Mouse (Mus musculus) adrenal gland, adult (tissue): Measurements from ENCODE around the gene Fbxl13.

Experiments used
- DNase-seq, 2 experiments: peaks; one replicate each; pipeline ENCODE4 v3.0.0; 2022 to 2023; ENCODE audit warnings: low spot score in 1 of 2; ENCODE audit not compliant: inconsistent age in 2 of 2

Fbxl13 gene

GRCm38 (mm10) chr5:21527488-21527911 lies 117.9 kb downstream of the Fbxl13 start:
- DNase-seq: no peak

GRCm38 (mm10) chr5:21526835-21527485 lies 118.5 kb downstream of the Fbxl13 start:
- DNase-seq: no peak

DNA sequence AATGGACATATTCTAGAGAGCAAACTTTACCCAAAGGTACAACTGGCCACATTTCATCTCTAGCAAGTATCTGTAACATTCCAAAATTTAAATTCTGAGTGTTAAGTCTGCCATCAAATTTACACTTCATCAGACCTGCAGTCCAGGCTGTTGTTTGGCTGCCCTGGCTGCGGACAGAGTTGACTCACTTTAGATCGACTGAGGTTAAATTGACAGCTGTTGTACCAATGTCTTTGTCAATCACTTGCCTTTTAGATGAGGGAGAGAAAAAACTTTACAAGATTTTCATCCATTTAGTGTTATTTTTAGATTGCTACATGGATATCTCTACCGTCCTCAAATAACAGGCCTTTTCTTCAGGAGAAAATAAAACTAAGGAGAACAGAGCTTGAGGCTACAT lies 126.3 kb downstream of the Fbxl13 start:
- no peak for DNase-seq

- DNase-seq: no peak
Observed at GRCm38 (mm10) chr5:21518207-21518606, 127.2 kb downstream of the Fbxl13 start.

DNA sequence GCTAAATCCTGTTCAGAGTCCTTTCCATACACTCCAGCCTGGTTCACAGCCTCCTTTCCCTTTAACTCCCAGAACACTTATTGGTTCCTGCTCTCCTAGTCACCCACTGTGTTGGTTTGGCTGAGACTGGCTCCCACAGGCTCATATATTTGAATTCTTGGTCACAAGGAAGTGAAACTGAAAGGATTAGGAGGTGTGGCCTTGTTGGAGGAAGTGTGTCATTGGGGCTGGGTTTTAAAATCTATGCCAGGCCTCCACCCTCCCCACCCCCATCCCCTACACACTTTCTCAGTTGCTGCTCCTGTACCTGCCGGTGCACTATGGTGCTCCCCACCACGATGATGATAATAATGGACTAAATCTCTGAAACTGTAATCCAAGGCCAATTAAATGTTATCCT lies 127.9 kb downstream of the Fbxl13 start:
- no peak for DNase-seq

- no peak for DNase-seq
Observed at GRCm38 (mm10) chr5:21513363-21513762, 132.1 kb downstream of the Fbxl13 start.

GRCm38 (mm10) chr5:21509801-21510200 lies 135.6 kb downstream of the Fbxl13 start:
- DNase-seq: no peak

DNA sequence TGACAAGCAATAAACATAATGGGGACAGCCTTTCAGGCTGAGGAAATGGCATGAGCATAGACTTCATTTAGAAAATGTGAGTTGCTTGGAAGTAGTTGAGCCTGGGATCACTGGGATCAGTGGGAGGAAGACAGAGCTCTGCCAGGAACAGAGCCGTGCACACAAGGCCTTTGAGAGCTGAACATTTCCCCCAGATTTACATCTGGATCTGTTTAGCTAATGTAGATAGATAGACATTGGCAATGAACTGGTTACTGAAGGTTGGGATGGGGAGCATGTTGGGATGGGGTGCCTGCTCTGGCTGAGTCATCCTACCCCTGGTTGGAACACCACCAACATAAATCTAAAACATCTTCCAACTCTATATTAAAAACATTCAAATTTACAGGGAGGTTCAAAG lies 138.5 kb downstream of the Fbxl13 start:
- DNase-seq: no peak

DNA sequence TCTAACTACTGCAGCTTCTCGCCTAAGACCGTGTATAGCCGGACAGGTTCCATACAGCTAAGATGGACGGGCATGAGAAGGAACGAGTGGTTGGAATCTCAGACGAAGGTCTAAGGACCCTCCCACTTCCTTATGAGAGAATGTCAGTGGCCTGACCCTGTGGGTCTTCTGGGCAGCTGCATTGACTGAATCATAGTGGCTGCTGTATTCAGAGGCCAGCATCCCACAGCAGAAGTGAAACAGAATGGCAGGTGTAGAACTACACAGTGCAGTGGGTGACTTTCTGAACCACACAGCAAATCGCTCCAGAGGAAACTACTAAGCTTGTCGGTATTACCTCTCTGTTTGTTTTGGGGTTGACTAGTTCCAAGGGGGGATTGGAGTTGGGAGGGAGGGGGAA lies 140.3 kb downstream of the Fbxl13 start:
- no peak for DNase-seq

DNA sequence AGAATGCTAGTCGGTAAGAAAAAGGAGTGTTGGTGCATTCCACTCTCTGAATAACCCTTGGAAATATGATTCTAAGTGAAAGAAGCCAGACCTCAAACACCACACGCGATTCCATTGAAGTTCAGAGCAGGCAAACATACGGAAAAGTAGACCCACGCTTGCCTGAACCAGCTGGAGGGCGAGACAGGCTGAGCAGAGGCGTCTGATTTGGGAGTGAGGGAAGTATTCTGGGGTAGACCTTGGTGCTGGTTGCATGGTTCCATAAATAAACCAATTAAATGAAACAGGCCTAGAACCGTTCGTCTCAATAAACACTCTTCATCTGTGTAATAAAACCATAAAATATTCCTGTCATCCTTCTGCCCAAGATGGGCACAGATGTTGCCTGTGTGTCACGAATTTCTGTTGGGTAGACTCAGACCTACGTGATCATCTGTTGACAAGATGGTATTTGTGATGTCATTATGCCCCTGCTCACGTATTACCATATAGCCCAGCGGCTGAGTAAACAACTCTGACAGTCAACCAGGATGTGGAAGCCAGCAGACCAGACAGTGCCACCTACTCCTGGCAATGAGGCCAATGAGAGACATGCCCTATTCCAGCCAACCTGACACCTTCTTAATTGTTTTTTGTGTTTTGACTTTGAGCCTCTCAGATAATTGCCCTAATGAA lies 142.4 kb downstream of the Fbxl13 start:
- DNase-seq: no peak

DNA sequence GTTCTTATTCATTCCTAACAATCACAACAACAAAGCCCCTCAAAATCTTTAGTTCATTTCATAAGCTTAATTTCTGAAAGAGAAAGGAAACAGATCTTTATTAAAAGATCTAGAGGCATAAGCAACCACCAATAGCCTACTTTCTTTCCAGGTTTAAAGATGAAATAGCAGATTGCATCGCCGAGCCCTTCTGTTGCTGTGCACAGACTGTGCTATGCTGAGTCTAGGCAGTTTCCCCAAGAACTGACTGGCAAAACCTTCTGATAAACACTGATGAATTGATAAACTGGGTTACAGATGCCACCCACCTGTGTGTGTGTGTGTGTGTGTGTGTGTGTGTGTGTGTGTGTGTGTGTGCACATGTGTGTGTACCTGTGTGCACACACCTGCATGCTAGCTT lies 144.5 kb downstream of the Fbxl13 start:
- DNase-seq: no peak

GRCm38 (mm10) chr5:21500133-21500532 lies 145.3 kb downstream of the Fbxl13 start:
- no peak for DNase-seq

- DNase-seq: no peak
Observed at GRCm38 (mm10) chr5:21498925-21499324, 146.5 kb downstream of the Fbxl13 start.

- DNase-seq: no peak
Observed at GRCm38 (mm10) chr5:21498490-21498889, 146.9 kb downstream of the Fbxl13 start.

DNA sequence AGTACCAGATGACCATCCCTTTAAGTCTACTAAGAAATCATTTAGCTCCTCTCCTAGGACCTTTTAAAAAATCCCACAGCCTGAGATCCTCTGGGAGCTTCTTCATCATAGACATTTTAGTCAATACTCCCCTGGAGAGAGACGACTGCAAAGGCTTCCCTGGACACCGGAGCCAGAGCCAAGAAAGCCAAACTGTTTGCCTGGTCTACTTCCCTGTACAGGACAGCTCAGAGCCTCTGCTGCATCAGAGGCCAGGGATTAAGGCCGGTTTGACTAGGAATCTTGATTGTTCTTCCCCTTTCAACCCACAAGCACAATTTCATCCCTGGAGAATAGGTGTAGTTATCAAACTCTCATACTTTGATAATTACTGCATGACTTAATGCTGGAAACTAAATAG lies 148.6 kb downstream of the Fbxl13 start:
- DNase-seq: no peak

DNA sequence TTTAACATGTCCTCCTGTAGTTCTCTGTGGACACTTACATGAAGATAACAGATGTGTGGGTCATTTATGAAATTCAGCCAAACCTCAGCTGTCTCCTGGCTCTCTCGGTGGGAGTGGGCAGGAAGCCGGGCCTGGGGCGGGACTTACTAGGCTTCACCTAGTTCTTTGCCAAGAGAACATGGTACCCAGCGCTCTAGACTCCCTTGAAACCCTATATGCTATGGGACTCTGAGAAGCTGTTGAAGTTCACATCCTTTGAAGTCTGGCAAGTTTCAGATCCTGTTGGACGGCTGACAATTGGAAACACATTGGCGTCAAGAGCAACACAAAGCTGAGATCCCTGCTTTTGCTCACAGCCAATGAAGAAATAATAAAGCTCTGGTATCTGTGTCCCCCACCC lies 149.1 kb downstream of the Fbxl13 start:
- no peak for DNase-seq

DNA sequence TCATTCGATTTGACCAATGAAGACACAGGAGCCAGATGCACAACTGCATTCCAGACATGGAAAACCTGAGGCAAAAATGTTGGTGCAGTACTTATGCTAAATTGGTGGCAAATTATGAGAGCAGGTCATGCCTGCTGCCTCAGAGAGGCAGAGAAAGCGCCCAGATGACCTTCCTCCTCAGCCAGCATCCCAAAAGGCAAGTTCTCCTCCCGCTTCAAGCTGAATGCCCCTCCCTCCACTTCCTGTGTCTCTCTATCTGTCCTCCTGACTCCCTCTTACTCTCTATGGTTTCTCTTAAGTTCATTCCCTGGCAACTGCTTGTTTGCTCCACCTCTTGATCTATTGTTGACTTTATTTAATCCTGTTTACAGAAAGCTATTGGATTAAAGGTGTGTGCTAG lies 150.7 kb downstream of the Fbxl13 start:
- DNase-seq: no peak

- no peak for DNase-seq
Observed at GRCm38 (mm10) chr5:21493294-21493999, 152.0 kb downstream of the Fbxl13 start.

GRCm38 (mm10) chr5:21492213-21492612 lies 153.2 kb downstream of the Fbxl13 start:
- DNase-seq: no peak

DNA sequence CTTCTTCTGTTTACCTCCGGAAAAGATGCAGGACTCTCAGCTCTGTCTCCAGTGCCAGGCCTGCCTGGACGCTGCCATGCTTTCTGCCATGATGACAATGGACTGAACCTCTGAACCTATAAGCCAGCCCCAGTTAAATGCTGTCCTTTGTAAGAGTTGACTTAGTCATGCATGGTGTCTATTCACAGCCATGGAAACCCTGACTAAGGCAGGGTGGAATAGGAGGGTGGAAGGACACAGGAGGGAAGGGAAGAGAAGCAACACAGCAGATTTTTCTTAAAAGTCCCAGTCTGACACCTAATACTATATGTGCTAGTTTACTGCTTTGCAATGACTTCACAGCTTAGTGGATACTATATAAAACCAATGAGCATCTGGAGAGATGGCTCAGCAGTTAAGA lies 154.0 kb downstream of the Fbxl13 start:
- no peak for DNase-seq

GRCm38 (mm10) chr5:21489135-21489534 lies 156.3 kb downstream of the Fbxl13 start:
- no peak for DNase-seq

- DNase-seq: no peak
Observed at GRCm38 (mm10) chr5:21488506-21488905, 156.9 kb downstream of the Fbxl13 start.
